Mouse (Mus musculus): ENCODE results near the gene Rbm20.
"Not testable (repeated sequence)": the region's sequence is repeated elsewhere in the genome, so short reads cannot be mapped to it uniquely, and the experiment has no call there.

Rbm20 gene

GRCm38 (mm10) chr19:53676718-53677634, at the start of gene Rbm20:
Gene Rbm20, plus strand, starts transcription at chr19:53677306.
- DNase-seq (ENCODE audit: low spot score), result no peak

- DNase-seq (ENCODE audit: low spot score), result no peak
Observed at GRCm38 (mm10) chr19:53638041-53638440, 39.1 kb upstream of the Rbm20 start.

- no peak for DNase-seq (ENCODE audit: low spot score)
Observed at GRCm38 (mm10) chr19:53638727-53639126, 38.4 kb upstream of the Rbm20 start.

GRCm38 (mm10) chr19:53644020-53644595, 33.0 kb upstream of the Rbm20 start:
- no peak for DNase-seq (ENCODE audit: low spot score)

GRCm38 (mm10) chr19:53647301-53647700, 29.8 kb upstream of the Rbm20 start:
- no peak for DNase-seq (ENCODE audit: low spot score)

- no peak for DNase-seq (ENCODE audit: low spot score)
Observed at GRCm38 (mm10) chr19:53648056-53648455, 29.1 kb upstream of the Rbm20 start.

GRCm38 (mm10) chr19:53648802-53649236, 28.3 kb upstream of the Rbm20 start:
- DNase-seq (ENCODE audit: low spot score), result peak; percentile 68

- no peak for DNase-seq (ENCODE audit: low spot score)
Observed at GRCm38 (mm10) chr19:53649361-53649760, 27.7 kb upstream of the Rbm20 start.

GRCm38 (mm10) chr19:53649802-53650201, 27.3 kb upstream of the Rbm20 start:
- no peak for DNase-seq (ENCODE audit: low spot score)

- DNase-seq (ENCODE audit: low spot score), result no peak
Observed at GRCm38 (mm10) chr19:53650921-53651320, 26.2 kb upstream of the Rbm20 start.

- no peak for DNase-seq (ENCODE audit: low spot score)
Observed at GRCm38 (mm10) chr19:53652267-53652666, 24.8 kb upstream of the Rbm20 start.

GRCm38 (mm10) chr19:53653624-53654467, 23.3 kb upstream of the Rbm20 start:
- peak; percentile 56 for DNase-seq (ENCODE audit: low spot score)

GRCm38 (mm10) chr19:53656443-53656842, 20.7 kb upstream of the Rbm20 start:
- not testable (repeated sequence) for DNase-seq (ENCODE audit: low spot score)

- DNase-seq (ENCODE audit: low spot score), result no peak
Observed at GRCm38 (mm10) chr19:53657437-53657836, 19.7 kb upstream of the Rbm20 start.

- DNase-seq (ENCODE audit: low spot score), result no peak
Observed at GRCm38 (mm10) chr19:53660722-53661420, 16.2 kb upstream of the Rbm20 start.

- no peak for DNase-seq (ENCODE audit: low spot score)
Observed at GRCm38 (mm10) chr19:53661938-53662722, 15.0 kb upstream of the Rbm20 start.

GRCm38 (mm10) chr19:53664831-53665230, 12.3 kb upstream of the Rbm20 start:
- no peak for DNase-seq (ENCODE audit: low spot score)

- no peak for DNase-seq (ENCODE audit: low spot score)
Observed at GRCm38 (mm10) chr19:53665391-53665790, 11.7 kb upstream of the Rbm20 start.

- no peak for DNase-seq (ENCODE audit: low spot score)
Observed at GRCm38 (mm10) chr19:53666708-53667107, 10.4 kb upstream of the Rbm20 start.

- no peak for DNase-seq (ENCODE audit: low spot score)
Observed at GRCm38 (mm10) chr19:53668821-53669220, 8.3 kb upstream of the Rbm20 start.

GRCm38 (mm10) chr19:53670625-53671141, 6.4 kb upstream of the Rbm20 start:
- DNase-seq (ENCODE audit: low spot score), result no peak

All from ovary, postnatal 14 days (tissue).